Comparison of ENCODE assay signal across 18 mouse cellular contexts in the genomic region with DNA sequence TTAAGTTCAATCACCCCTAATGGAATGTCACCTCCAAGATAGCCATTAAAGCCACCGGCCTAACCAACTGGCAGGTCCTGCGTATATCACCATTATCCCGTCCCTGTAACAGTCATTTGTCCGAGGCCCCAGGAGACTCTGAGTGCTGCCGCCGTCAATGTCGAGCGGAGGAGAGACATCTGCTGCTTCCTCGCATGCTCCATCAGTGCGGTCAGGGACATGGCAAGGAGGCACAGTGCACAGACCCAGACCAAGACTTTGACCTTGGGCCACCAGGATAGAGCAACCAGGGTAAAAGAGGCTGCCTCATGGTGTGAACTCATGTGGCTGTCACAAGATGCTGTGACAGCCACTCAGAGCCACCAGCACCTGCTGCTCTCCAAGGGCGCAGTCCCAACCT.
"Had no signal": no experiment of that assay in that cellular context is flagged by ENCODE, and none has a peak within 500 bp of the region (broad histone marks: within the 10 kb centered on the region; RNA-seq: fewer than 3 reads in every experiment).

No protein-coding gene starts in this region.

- ATAC-seq: lung, postnatal 0 days; midbrain, embryonic 13.5 days; midbrain, embryonic 16.5 days had no signal

- H3K27me3 ChIP-seq: limb, embryonic 12.5 days; limb, embryonic 15.5 days; midbrain, embryonic 13.5 days; neural tube, embryonic 13.5 days had no signal

- H3K4me2 ChIP-seq: limb, embryonic 12.5 days; limb, embryonic 15.5 days; liver, embryonic 11.5 days; lung, embryonic 14.5 days; midbrain, embryonic 13.5 days; neural tube, embryonic 13.5 days had no signal

- H3K4me1 ChIP-seq: limb, embryonic 12.5 days; midbrain, embryonic 10.5 days; midbrain, embryonic 13.5 days; neural tube, embryonic 13.5 days had no signal

- H3K9me3 ChIP-seq: limb, embryonic 12.5 days; limb, embryonic 15.5 days; midbrain, embryonic 10.5 days; midbrain, embryonic 13.5 days; neural tube, embryonic 13.5 days had no signal

- DNase-seq: liver, postnatal 0 days; lung, embryonic 14.5 days; retina, postnatal 1 day; right cerebral cortex, postnatal 25 days; spleen, adult 18-20 months; thymus, adult 18-20 months; thymus, postnatal 36 days had no signal

- H3K4me3 ChIP-seq: limb, embryonic 12.5 days; limb, embryonic 15.5 days; midbrain, embryonic 10.5 days; midbrain, embryonic 13.5 days; myocyte; neural tube, embryonic 13.5 days had no signal

- H3K36me3 ChIP-seq: limb, embryonic 12.5 days; limb, embryonic 15.5 days; midbrain, embryonic 10.5 days; midbrain, embryonic 13.5 days; neural tube, embryonic 13.5 days had no signal

- H3K9ac ChIP-seq: limb, embryonic 12.5 days; limb, embryonic 15.5 days; liver, embryonic 14.5 days; liver, postnatal 0 days; lung, embryonic 14.5 days; midbrain, embryonic 13.5 days; neural tube, embryonic 13.5 days had no signal

- H3K27ac ChIP-seq: limb, embryonic 12.5 days; limb, embryonic 15.5 days; liver, embryonic 14.5 days; macrophage; midbrain, embryonic 10.5 days; midbrain, embryonic 13.5 days; neural tube, embryonic 13.5 days had no signal
